Mouse (Mus musculus) G1E (cell line): ENCODE measurements around the gene Pkhd1.

Experiments used
- CTCF ChIP-seq: IDR thresholded peaks from 2 replicates; pipeline ENCODE4 v1.5.1; 2012; ENCODE audit warnings: low read depth, low read length, inconsistent platforms, mixed read lengths
- GATA1 ChIP-seq: IDR thresholded peaks from 2 replicates; pipeline ENCODE4 v1.6.1; 2012; ENCODE audit warnings: borderline replicate concordance, low read length, inconsistent platforms, mixed read lengths
- GATA2 ChIP-seq: IDR thresholded peaks from 2 replicates; pipeline ENCODE4 v1.6.1; 2012; ENCODE audit warnings: low read depth, low read length, inconsistent platforms, borderline replicate concordance
- POLR2AphosphoS5 ChIP-seq: IDR thresholded peaks from 2 replicates; pipeline ENCODE4 v1.6.1; 2012; ENCODE audit warnings: low read depth, low read length, inconsistent platforms; ENCODE audit not compliant: insufficient replicate concordance
- TAL1 ChIP-seq: conservative IDR thresholded peaks from 2 replicates; pipeline ENCODE4 v1.6.1; 2012; ENCODE audit warnings: low read depth, low read length, inconsistent platforms, mixed read lengths

DNA sequence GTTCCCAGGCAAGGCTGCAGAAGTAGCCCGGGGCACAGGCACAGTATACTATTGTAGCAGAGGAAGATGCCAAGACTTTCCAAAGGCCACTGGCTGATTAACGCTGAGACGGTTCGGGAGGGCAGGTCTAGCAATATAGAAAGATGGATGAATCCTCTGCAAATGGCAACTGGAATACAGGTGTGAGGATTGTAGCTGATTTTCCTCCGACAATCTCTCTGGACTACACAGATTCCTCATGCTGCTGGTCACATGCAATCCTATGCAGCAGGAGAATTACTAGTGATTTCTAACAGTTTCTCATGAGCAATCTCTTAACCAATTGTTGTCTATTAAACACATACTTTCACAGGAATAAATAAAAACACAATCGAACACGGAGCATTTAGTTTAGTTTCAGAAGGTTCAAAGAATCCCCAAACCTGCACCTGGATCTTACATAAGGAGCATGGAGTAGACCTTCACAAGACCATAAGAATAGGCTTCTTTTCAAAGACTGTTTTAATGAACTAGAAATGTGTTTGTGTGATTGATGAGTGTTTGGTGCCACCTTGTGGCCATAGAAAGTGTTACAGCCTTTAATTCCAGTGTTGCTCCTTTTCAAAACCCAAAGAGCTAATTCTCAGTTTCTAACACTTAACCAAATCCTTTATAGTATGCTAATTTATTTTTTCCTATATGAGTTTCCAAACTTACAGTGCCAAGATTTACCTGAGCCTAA, 104.3 kb downstream of the Pkhd1 start:
- TF ChIP-seq CTCF (peak; percentile 44), GATA1 (no peak), TAL1 (no peak), GATA2 (no peak), POLR2AphosphoS5 (no peak)
